Mouse (Mus musculus) leukemia stem cell, adult 10-12 weeks (primary cell): ENCODE data around the gene Ripk1. TPM values are rescaled to one million over a fixed set of nuclear protein-coding genes. Genes with fewer than 3 reads are reported as not detected.

Experiments used
- polyA plus RNA-seq: library from polyadenylated mRNA; stranded (reverse); fragments of >175 nt; gene quantifications from 2 replicates; pipeline ENCODE4 v1.2.3, GENCODE M21; 2012; ENCODE audit warnings: low replicate concordance

The Ripk1 gene
- 9.0 and 9.6 TPM in 2 replicates for polyA plus RNA-seq

GRCm38 (mm10) chr13:34002058-34003006 is at the start of gene Ripk1, which contains the start of gene Serpinb6a:
Gene Ripk1 (plus strand): TSS chr13:34002363.
Gene Serpinb6a (minus strand): TSS chr13:34002794.

GRCm38 (mm10) chr13:33964206-33965046 is 37.7 kb upstream of the Ripk1 start, which contains the start of gene Nqo2:
Gene Nqo2 (plus strand): TSS chr13:33964687.

GRCm38 (mm10) chr13:34037172-34038055 is 35.3 kb downstream of the Ripk1 start, which contains the start of gene Bphl:
Gene Bphl (plus strand): TSS chr13:34037597.

GRCm38 (mm10) chr13:34077492-34078271 is 75.5 kb downstream of the Ripk1 start, which contains the start of gene Tubb2a:
Gene Tubb2a (minus strand): TSS chr13:34078007.

Other genes starting within 250 kb of the Ripk1 start
- not detected in 2 replicates for gene Serpinb6e, start 159.0 kb upstream of the Ripk1 start, polyA plus RNA-seq
- not detected in 2 replicates for gene Serpinb6c, start 96.7 kb upstream of the Ripk1 start, polyA plus RNA-seq
- gene Nqo2, start 37.7 kb upstream of the Ripk1 start, polyA plus RNA-seq: 0.66 and 0.92 TPM in 2 replicates
- gene Serpinb6a, start 431 bp downstream of the Ripk1 start, polyA plus RNA-seq: 4.1 and 6.3 TPM in 2 replicates
- gene Bphl, start 35.2 kb downstream of the Ripk1 start, polyA plus RNA-seq: 6.6 and 8.3 TPM in 2 replicates
- gene Tubb2a, start 75.6 kb downstream of the Ripk1 start, polyA plus RNA-seq: 6.7 and 56.4 TPM in 2 replicates
- 1.1 and 2.6 TPM in 2 replicates for gene Tubb2b, start 128.1 kb downstream of the Ripk1 start, polyA plus RNA-seq
- 33.0 and 74.8 TPM in 2 replicates for gene Psmg4, start 160.6 kb downstream of the Ripk1 start, polyA plus RNA-seq